Mouse (Mus musculus) ES-E14 (cell line): ENCODE measurements around the gene Edrf1. TPM values are rescaled to one million over a fixed set of nuclear protein-coding genes. Genes with fewer than 3 reads are reported as not detected.

Experiments used
- DNase-seq: peaks from one replicate; pipeline ENCODE4 v3.0.0-alpha.2; 2013; ENCODE audit warnings: low read depth, low spot score
- H3K27ac ChIP-seq: 2 replicates; pipeline ENCODE4 v1.5.1; 2012; ENCODE audit warnings: low read depth, mild to moderate bottlenecking, low read length, moderate library complexity, mixed read lengths; ENCODE audit not compliant: poor library complexity, insufficient read depth, severe bottlenecking
- H3K36me3 ChIP-seq: 2 replicates; pipeline ENCODE4 v1.6.1; 2012; ENCODE audit warnings: mild to moderate bottlenecking, low read length, moderate library complexity, mixed read lengths; ENCODE audit not compliant: control insufficient read depth, poor library complexity, insufficient read depth, severe bottlenecking
- H3K4me1 ChIP-seq, 2 experiments: fragments of 150-350 bp in 1 of 2; sonication (generic) in 1 of 2; 2 replicates each; pipeline ENCODE4 v1.6.1; 2012; ENCODE audit warnings: low read length in 2 of 2, mild to moderate bottlenecking in 1 of 2, mixed read lengths in 1 of 2; ENCODE audit not compliant: control insufficient read depth in 2 of 2, insufficient read depth in 2 of 2, poor library complexity in 1 of 2
- H3K4me3 ChIP-seq, 2 experiments: fragments of 150-350 bp in 1 of 2; sonication (generic) in 1 of 2; 2 replicates each; pipeline ENCODE4 v1.5.1; 2012; ENCODE audit warnings: low read length in 2 of 2, low read depth in 1 of 2, mild to moderate bottlenecking in 1 of 2, mixed read lengths in 1 of 2; ENCODE audit not compliant: insufficient read depth in 1 of 2, poor library complexity in 1 of 2, severe bottlenecking in 1 of 2
- H3K9ac ChIP-seq: 2 replicates; pipeline ENCODE4 v1.6.1; 2012; ENCODE audit warnings: low read depth, mild to moderate bottlenecking, low read length, mixed read lengths; ENCODE audit not compliant: poor library complexity, insufficient read depth, severe bottlenecking
- H3K9me3 ChIP-seq: fragments of 150-350 bp; sonication (generic); 2 replicates; pipeline ENCODE4 v1.6.1; 2012; ENCODE audit warnings: low read depth, mild to moderate bottlenecking, low read length; ENCODE audit not compliant: control insufficient read depth, insufficient read depth
- CHD2 ChIP-seq: IDR thresholded peaks from 2 replicates; pipeline ENCODE4 v1.6.1; 2014; ENCODE audit warnings: mild to moderate bottlenecking, low read depth, low read length, inconsistent platforms
- HCFC1 ChIP-seq: IDR thresholded peaks from 2 replicates; pipeline ENCODE4 v1.6.1; 2012; ENCODE audit warnings: low read length, inconsistent platforms, borderline replicate concordance; ENCODE audit not compliant: insufficient read depth
- MAFK ChIP-seq: IDR thresholded peaks from 2 replicates; pipeline ENCODE4 v1.6.1; 2014; ENCODE audit warnings: mild to moderate bottlenecking, low read depth, low read length, inconsistent platforms; ENCODE audit not compliant: insufficient read depth
- ZC3H11A ChIP-seq: IDR thresholded peaks from 2 replicates; pipeline ENCODE4 v1.6.1; 2012; ENCODE audit warnings: low read depth, mild to moderate bottlenecking, inconsistent platforms, low read length, borderline replicate concordance
- ZNF384 ChIP-seq: IDR thresholded peaks from 2 replicates; pipeline ENCODE4 v1.6.1; 2012; ENCODE audit warnings: low read depth, low read length, inconsistent platforms
- in situ Hi-C, 2 experiments: fragments of 600-800 bp; cut with MboI; formaldehyde crosslinking; loops; one replicate each; pipeline ENCODE4 v1.15.1; 2025; ENCODE audit warnings: low sequenced_read_pairs in 2 of 2, inconsistent platforms in 1 of 2; ENCODE audit not compliant: unreplicated experiment in 2 of 2
- total RNA-seq: library from RNA; depleted of rRNA; stranded (reverse); fragments of 300-350 nt; gene quantifications from 2 replicates; pipeline ENCODE4 v1.2.3, GENCODE M21; 2012

Gene Edrf1
- total RNA-seq, 1 experiment: 35.7 TPM

GRCm38 (mm10) chr7:133603156-133603555 is 34.2 kb upstream of the Edrf1 start:
- Histone ChIP-seq H3K4me1 (peaks cover 4 to 8% of the 10 kb centered on the region in 2 experiments; a peak in 3 of 4 replicates), H3K36me3 (no peaks in the 10 kb centered on the region), H3K9ac (no peak overlapping the region), H3K27ac (no peak overlapping the region), H3K4me3 (no peak overlapping the region), H3K9me3 (no peaks in the 10 kb centered on the region)
- no peak for DNase-seq
- TF ChIP-seq ZNF384: no peak
- no peak for TF ChIP-seq CHD2
- TF ChIP-seq ZC3H11A: no peak
- no peak for TF ChIP-seq MAFK
- no peak for TF ChIP-seq HCFC1
- in situ Hi-C loops: no loop called here

DNA sequence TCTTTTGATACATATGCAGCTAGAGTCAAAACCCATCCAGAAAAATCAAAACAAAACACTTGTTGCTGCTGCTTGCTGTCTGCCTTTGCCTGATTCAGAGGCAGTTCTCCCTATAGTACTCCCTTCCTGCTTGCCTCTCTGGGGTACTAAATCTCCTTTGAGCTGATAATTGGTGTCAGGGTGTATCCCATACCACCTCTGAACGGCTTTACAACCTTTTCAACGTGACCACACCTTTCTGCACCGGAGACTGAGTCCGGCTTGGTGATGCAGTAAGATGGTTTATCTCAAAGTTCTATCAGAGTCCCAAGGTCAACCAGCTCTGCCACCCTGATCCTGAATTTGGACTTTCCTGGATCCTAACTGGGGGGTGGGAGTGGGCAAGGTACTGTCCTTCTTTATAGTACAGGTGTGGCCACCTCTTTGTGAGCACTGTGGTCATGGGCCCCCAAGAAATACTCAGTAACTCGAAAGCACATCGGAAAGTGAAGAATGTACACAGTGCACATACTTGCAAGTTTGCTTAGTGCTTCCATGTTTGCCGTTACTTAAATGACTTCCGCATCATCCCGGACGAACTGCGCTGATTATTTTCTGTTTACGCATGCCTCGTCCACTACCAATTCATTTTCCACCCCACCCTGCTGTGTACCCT is 32.8 kb upstream of the Edrf1 start:
- H3K4me3 ChIP-seq: no peak overlapping the region
- H3K9me3 ChIP-seq: no peaks in the 10 kb centered on the region
- no peak overlapping the region for H3K27ac ChIP-seq
- no peaks in the 10 kb centered on the region for H3K36me3 ChIP-seq
- in situ Hi-C loops: no loop called here
- TF ChIP-seq ZC3H11A (no peak), ZNF384 (no peak), HCFC1 (no peak), MAFK (no peak), CHD2 (no peak)
- no peak for DNase-seq
- peaks cover 4 to 8% of the 10 kb centered on the region in 2 experiments; a peak in 3 of 4 replicates for H3K4me1 ChIP-seq
- no peak overlapping the region for H3K9ac ChIP-seq

- in situ Hi-C loops: no loop called here
- no peak for TF ChIP-seq CHD2
- TF ChIP-seq HCFC1: no peak
- TF ChIP-seq ZC3H11A: no peak
- TF ChIP-seq ZNF384: no peak
- no peak for TF ChIP-seq MAFK
- H3K4me3 ChIP-seq: no peak overlapping the region
- peaks cover 4 to 8% of the 10 kb centered on the region in 2 experiments; a peak in 3 of 4 replicates for H3K4me1 ChIP-seq
- H3K36me3 ChIP-seq: no peaks in the 10 kb centered on the region
- no peak for DNase-seq
- no peak overlapping the region for H3K27ac ChIP-seq
- H3K9ac ChIP-seq: no peak overlapping the region
- H3K9me3 ChIP-seq: no peaks in the 10 kb centered on the region
Observed at GRCm38 (mm10) chr7:133607331-133607730, 30.0 kb upstream of the Edrf1 start.

- no peaks in the 10 kb centered on the region for H3K36me3 ChIP-seq
- H3K9me3 ChIP-seq: no peaks in the 10 kb centered on the region
- in situ Hi-C loops: no loop called here
- peaks cover 4 to 8% of the 10 kb centered on the region in 2 experiments; a peak in 3 of 4 replicates for H3K4me1 ChIP-seq
- TF ChIP-seq MAFK: no peak
- TF ChIP-seq HCFC1: no peak
- no peak for TF ChIP-seq CHD2
- TF ChIP-seq ZC3H11A: no peak
- TF ChIP-seq ZNF384: no peak
- H3K9ac ChIP-seq: no peak overlapping the region
- no peak overlapping the region for H3K4me3 ChIP-seq
- no peak overlapping the region for H3K27ac ChIP-seq
- DNase-seq: no peak
Observed at GRCm38 (mm10) chr7:133607883-133608575, 29.3 kb upstream of the Edrf1 start.
